Mouse (Mus musculus): ENCODE measurements around the gene Hoxc11. TPM values are rescaled to one million over a fixed set of nuclear protein-coding genes. Genes with fewer than 3 reads are reported as not detected.

The Hoxc11 gene
- total RNA-seq, 2 experiments from 2014 or later = not detected

DNA sequence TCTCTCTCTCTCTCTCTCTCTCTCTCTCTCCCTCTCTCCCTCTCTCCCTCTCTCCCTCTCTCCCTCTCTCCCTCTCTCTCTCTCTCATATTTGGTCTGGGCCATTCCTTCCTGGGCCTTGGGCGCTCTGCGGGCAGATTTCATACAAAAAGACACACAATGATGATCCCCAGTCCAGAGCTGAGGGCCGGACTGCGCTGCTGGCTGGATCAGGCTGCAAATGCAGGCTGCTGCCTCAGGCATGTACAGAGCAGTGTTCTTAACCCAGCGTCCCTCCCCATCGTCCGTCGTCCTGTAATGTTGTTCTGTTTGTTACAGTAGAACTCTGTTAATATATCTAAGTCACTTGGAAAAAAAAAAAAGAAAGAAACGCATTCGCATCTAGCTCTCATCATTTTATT lies 30.3 kb downstream of the Hoxc11 start:
- DNase-seq = no peak

GRCm38 (mm10) chr15:102984925-102985324 lies 30.7 kb downstream of the Hoxc11 start:
- DNase-seq = no peak

DNA sequence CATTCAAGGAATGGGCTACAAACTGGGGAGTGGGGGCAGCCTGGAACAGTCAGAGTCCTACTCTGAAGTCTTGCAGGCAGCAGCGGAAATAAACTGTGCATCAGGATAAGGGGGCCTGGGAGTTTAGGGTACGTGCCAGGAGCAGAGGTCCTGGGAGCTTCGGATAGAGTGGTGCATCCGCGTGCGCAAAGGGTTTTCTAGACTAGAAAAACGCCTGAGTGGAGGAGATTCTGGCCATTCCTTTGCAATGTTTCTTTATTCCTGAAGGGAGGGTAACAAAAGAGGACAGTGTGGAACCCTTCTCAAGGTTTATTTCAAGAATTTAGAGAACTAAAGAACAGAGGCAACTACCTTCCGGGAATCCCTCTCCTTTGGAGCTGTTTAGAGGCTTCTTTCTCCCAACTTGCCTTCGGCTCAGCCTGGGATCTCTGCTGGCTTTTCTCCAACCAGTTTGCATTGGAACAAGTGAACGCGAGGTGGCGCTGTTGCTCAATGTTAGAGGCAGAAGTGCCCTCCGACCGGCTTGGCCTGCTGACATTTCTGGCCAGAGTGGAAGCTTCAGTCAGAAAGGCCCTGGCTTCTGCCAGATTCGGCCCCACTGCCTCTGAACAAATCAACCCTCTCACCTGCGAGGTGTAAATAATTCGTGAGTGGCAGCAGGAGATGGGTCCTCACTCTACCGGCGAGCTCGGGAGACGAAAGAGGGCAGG lies 33.1 kb downstream of the Hoxc11 start:
- peak; percentile 92 to 95 for DNase-seq

GRCm38 (mm10) chr15:102988078-102988477 lies 33.9 kb downstream of the Hoxc11 start:
- DNase-seq = no peak

GRCm38 (mm10) chr15:102990461-102991397 lies 36.5 kb downstream of the Hoxc11 start, which contains the start of gene Hoxc8:
Gene Hoxc8 (plus strand): TSS chr15:102990607.
- peak; percentile 62 to 70 for DNase-seq

GRCm38 (mm10) chr15:102991782-102992181 lies 37.6 kb downstream of the Hoxc11 start:
- no peak for DNase-seq

DNA sequence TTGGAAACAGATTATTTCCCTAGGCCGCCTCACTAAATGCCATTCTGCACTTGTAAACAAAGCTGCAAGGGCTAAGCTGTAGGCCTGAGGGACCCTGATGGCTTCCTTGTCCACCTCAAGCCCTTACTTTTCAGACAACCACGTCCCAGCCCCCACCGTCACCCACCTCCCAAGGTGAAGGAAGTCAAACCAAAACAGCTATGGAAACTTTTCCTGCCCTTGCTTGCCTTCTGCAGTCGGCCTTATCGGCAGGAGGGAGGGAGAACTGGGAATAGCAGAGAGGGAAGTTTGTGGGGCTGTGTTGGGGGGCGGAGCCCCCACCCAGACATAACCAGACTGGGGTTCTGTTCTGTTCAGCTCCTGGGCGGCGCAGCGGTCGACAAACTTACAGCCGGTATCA lies 38.0 kb downstream of the Hoxc11 start:
- DNase-seq = peak; percentile 30 to 44

GRCm38 (mm10) chr15:102992863-102993262 lies 38.6 kb downstream of the Hoxc11 start:
- no peak for DNase-seq

GRCm38 (mm10) chr15:102996548-102996947 lies 42.3 kb downstream of the Hoxc11 start:
- DNase-seq = no peak

- no peak for DNase-seq
These were observed 43.2 kb downstream of the Hoxc11 start for GRCm38 (mm10) chr15:102997431-102997830.

GRCm38 (mm10) chr15:102997939-102998355 lies 43.7 kb downstream of the Hoxc11 start, which contains the start of gene Hoxc6:
Gene Hoxc6 (plus strand): TSS chr15:102998257.
- DNase-seq = peak in 1 of 2 experiments; percentile 64

GRCm38 (mm10) chr15:102998608-102999182 lies 44.5 kb downstream of the Hoxc11 start:
- DNase-seq = no peak

DNA sequence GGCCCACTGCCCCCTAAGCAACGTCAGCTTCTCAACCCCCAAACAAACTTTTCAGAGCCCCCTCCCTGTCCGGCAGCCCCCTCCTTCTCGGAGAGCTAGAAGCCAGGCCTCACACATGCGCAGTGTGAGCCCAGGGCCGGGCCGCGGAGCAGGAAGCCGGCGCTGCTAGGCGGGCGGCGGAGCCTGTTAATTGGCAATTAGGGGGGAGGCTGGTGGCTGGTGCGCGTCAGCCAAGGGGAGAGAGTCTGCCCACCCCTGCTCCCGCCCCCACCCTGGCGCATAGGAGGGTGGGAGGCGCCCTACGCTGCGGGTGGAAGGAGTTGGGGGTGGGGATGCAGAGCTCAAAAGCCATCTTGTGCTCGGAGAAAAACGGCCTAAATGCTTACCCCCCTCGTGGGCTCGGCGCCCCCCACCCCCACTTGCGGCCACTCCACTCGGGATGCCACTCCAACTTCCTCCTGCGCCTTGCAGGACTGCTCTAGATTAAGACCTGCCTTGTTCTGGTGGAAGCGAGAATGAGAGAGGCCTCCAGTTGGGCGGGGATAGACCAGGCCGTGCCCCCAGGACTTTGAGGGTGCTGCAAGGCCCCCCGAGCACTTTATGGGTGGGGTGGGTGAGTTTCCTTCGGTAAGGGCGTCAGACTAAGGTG lies 45.1 kb downstream of the Hoxc11 start:
- DNase-seq = peak; percentile 92 to 93

DNA sequence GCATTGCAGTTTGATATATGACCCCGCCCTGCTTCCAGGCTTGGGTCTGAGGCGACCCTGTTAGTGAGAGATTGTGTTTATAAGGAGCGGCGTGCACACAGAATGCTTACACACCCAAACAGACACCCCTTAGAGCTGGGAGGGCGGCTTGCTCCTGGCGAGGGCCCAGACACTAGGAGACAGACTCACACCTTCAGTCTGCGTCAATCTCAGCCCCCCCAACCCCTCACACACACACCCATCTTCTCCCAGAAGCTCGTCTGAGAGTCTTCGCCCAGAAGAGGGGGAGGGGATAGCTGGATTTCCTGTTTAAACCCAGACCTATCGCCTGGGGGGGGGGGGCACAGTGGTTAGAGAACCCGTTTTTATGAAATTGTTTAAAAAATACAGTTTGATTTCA lies 45.7 kb downstream of the Hoxc11 start:
- peak in 1 of 2 experiments; percentile 57 for DNase-seq

GRCm38 (mm10) chr15:103000501-103000901 lies 46.3 kb downstream of the Hoxc11 start:
- DNase-seq = peak in 1 of 2 experiments; percentile 52

DNA sequence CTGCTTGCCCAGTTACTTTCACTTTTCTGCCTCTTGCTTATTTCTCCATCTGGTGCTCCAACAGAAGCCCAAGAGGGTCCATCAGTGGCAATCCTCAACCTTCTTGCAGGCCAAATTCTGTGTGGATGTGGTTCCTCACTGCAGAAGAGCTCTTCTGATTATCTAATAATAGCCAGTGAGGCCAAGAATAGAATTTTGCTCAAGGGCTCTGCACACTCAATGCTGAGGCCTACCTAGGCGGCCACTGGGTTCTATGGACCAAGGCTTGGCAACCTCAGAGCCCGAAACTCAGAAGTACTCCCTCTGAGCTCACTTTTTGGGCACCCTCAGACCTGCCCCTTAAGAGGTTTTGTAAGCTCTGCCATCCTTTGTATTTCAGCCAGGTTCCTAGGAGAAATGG lies 47.1 kb downstream of the Hoxc11 start:
- DNase-seq = no peak

GRCm38 (mm10) chr15:103002156-103002555 lies 47.9 kb downstream of the Hoxc11 start:
- DNase-seq = peak; percentile 51 to 64

GRCm38 (mm10) chr15:103002821-103003448 lies 48.7 kb downstream of the Hoxc11 start:
- peak in 1 of 2 experiments; percentile 47 for DNase-seq

DNA sequence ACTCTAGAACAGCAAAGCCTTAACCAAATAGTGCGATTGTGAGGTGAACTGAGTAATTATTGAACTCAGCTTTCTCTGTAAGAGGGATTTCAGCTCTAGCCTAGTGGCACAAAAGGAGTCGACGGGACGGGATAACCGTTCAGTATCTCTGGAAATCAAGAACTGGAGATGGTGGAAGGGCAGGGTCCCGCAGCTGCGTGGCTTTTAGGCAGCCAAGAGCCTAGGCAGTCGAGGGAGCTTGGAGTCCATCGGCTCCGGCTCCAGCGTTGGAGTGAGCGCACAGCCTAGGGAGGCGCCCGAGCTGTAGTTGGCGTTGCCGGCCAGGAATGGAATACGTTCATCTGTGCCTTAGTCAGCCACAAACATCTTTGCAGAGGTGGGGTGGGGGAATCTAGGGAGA lies 51.1 kb downstream of the Hoxc11 start:
- peak; percentile 58 to 69 for DNase-seq

GRCm38 (mm10) chr15:103005797-103006196 lies 51.6 kb downstream of the Hoxc11 start:
- peak in 1 of 2 experiments; percentile 36 for DNase-seq

GRCm38 (mm10) chr15:103006326-103006725 lies 52.1 kb downstream of the Hoxc11 start:
- no peak for DNase-seq
